Mouse (Mus musculus) CH12.LX (cell line): ENCODE results near the gene Baiap2l2. TPM values are rescaled to one million over a fixed set of nuclear protein-coding genes. Genes with fewer than 3 reads are reported as not detected.

ENCODE experiments used
- DNase-seq: peaks from one replicate; pipeline ENCODE4 v3.0.0-alpha.2; 2013; ENCODE audit errors: extremely low read depth
- H3K27ac ChIP-seq: 2 replicates; pipeline ENCODE4 v1.5.1; 2012; ENCODE audit warnings: low read depth, mild to moderate bottlenecking, control low read depth, moderate library complexity; ENCODE audit not compliant: insufficient read depth
- H3K27me3 ChIP-seq: replicated peaks from 2 replicates; pipeline ENCODE3; 2012; ENCODE audit warnings: inconsistent platforms
- H3K36me3 ChIP-seq, 2 experiments: replicated peaks in 1 of 2; 2 replicates each; pipeline versions ENCODE3 to v1.6.1; 2012; ENCODE audit warnings: inconsistent platforms in 1 of 2, low read length in 1 of 2, mild to moderate bottlenecking in 1 of 2, mixed read lengths in 1 of 2, moderate library complexity in 1 of 2; ENCODE audit not compliant: control insufficient read depth in 1 of 2, insufficient read depth in 1 of 2
- H3K4me1 ChIP-seq, 2 experiments: 2 replicates each; pipeline ENCODE4 v1.6.1; 2012; ENCODE audit warnings: inconsistent platforms in 1 of 2, moderate library complexity in 1 of 2; ENCODE audit not compliant: insufficient read depth in 2 of 2, control insufficient read depth in 1 of 2
- H3K4me2 ChIP-seq: 2 replicates; pipeline ENCODE4 v1.6.1; 2012; ENCODE audit warnings: low read depth, mild to moderate bottlenecking, control low read depth; ENCODE audit not compliant: poor library complexity, insufficient read depth, severe bottlenecking
- H3K4me3 ChIP-seq, 3 experiments: fragments of 150-350 bp in 1 of 3; sonication (generic) in 1 of 3; replicated peaks in 1 of 3; 2 replicates each; pipeline versions ENCODE3 to v1.5.1; 2011 to 2012; ENCODE audit warnings: low read depth in 2 of 3, low read length in 2 of 3, mild to moderate bottlenecking in 2 of 3, moderate library complexity in 2 of 3, control low read depth in 1 of 3, improper control_type of control experiment in 1 of 3, inconsistent platforms in 1 of 3, mixed read lengths in 1 of 3; ENCODE audit not compliant: poor library complexity in 1 of 3
- H3K79me2 ChIP-seq: replicated peaks from 2 replicates; pipeline ENCODE4 v1.6.1; 2012; ENCODE audit warnings: mild to moderate bottlenecking, moderate library complexity; ENCODE audit not compliant: control insufficient read depth, poor library complexity, insufficient read depth, severe bottlenecking; ENCODE audit errors: extremely low read depth
- H3K9ac ChIP-seq: 2 replicates; pipeline ENCODE4 v1.6.1; 2012; ENCODE audit warnings: low read depth, mild to moderate bottlenecking, control low read depth, moderate library complexity; ENCODE audit not compliant: insufficient read depth
- H3K9me3 ChIP-seq: replicated peaks from 2 replicates; pipeline ENCODE3; 2012; ENCODE audit warnings: low read length, inconsistent platforms, mixed read lengths
- CHD2 ChIP-seq: IDR thresholded peaks from 2 replicates; pipeline ENCODE4 v1.6.1; 2011; ENCODE audit warnings: low read length, improper control_type of control experiment
- E2F4 ChIP-seq: IDR thresholded peaks from 2 replicates; pipeline ENCODE4 v1.6.1; 2011; ENCODE audit warnings: low read depth, low read length, improper control_type of control experiment; ENCODE audit not compliant: insufficient replicate concordance
- EP300 ChIP-seq: IDR thresholded peaks from 2 replicates; pipeline ENCODE4 v1.6.1; 2011; ENCODE audit warnings: low read length, improper control_type of control experiment
- GABPA ChIP-seq: IDR thresholded peaks from 2 replicates; pipeline ENCODE4 v1.6.1; 2012; ENCODE audit warnings: low read depth, low read length, improper control_type of control experiment, inconsistent platforms; ENCODE audit not compliant: insufficient replicate concordance
- HCFC1 ChIP-seq: IDR thresholded peaks from 2 replicates; pipeline ENCODE4 v1.6.1; 2012; ENCODE audit warnings: low read depth, mild to moderate bottlenecking, inconsistent platforms, low read length, improper control_type of control experiment
- IRF4 ChIP-seq: IDR thresholded peaks from 2 replicates; pipeline ENCODE4 v1.6.1; 2014; ENCODE audit warnings: low read depth, mild to moderate bottlenecking, inconsistent platforms, low read length, improper control_type of control experiment
- JUND ChIP-seq: conservative IDR thresholded peaks from 2 replicates; pipeline ENCODE4 v1.6.1; 2011; ENCODE audit warnings: low read depth, low read length, improper control_type of control experiment
- MAFK ChIP-seq: IDR thresholded peaks from 2 replicates; pipeline ENCODE4 v1.6.1; 2011; ENCODE audit warnings: low read length, improper control_type of control experiment; ENCODE audit not compliant: insufficient replicate concordance
- MAX ChIP-seq: IDR thresholded peaks from 2 replicates; pipeline ENCODE4 v1.6.1; 2011; ENCODE audit warnings: low read length, improper control_type of control experiment
- MAZ ChIP-seq: IDR thresholded peaks from 2 replicates; pipeline ENCODE4 v1.6.1; 2012; ENCODE audit warnings: low read depth, mild to moderate bottlenecking, inconsistent platforms, low read length, improper control_type of control experiment, moderate library complexity
- MYC ChIP-seq: IDR thresholded peaks from 2 replicates; pipeline ENCODE4 v1.6.1; 2011; ENCODE audit warnings: low read depth, mild to moderate bottlenecking, improper control_type of control experiment, low read length
- NELFE ChIP-seq: IDR thresholded peaks from 2 replicates; pipeline ENCODE4 v1.6.1; 2011; ENCODE audit warnings: low read depth, low read length, improper control_type of control experiment
- NRF1 ChIP-seq: IDR thresholded peaks from 2 replicates; pipeline ENCODE4 v1.6.1; 2014; ENCODE audit warnings: low read depth, mild to moderate bottlenecking, inconsistent platforms, low read length, improper control_type of control experiment, moderate library complexity
- PAX5 ChIP-seq: IDR thresholded peaks from 2 replicates; pipeline ENCODE4 v1.6.1; 2012; ENCODE audit warnings: low read length, inconsistent platforms, mixed read lengths
- POLR2A ChIP-seq: IDR thresholded peaks from 2 replicates; pipeline ENCODE4 v1.6.1; 2011; ENCODE audit warnings: low read depth, mild to moderate bottlenecking, improper control_type of control experiment, low read length
- POLR2AphosphoS2 ChIP-seq: IDR thresholded peaks from 2 replicates; pipeline ENCODE4 v1.6.1; 2011; ENCODE audit warnings: low read depth, low read length, improper control_type of control experiment
- RCOR1 ChIP-seq: conservative IDR thresholded peaks from 2 replicates; pipeline ENCODE4 v1.6.1; 2012; ENCODE audit warnings: low read depth, mild to moderate bottlenecking, inconsistent platforms, low read length, improper control_type of control experiment
- SIN3A ChIP-seq: IDR thresholded peaks from 2 replicates; pipeline ENCODE4 v1.6.1; 2012; ENCODE audit warnings: low read length, improper control_type of control experiment, inconsistent platforms
- SMC3 ChIP-seq: IDR thresholded peaks from 2 replicates; pipeline ENCODE4 v1.6.1; 2011; ENCODE audit warnings: low read depth, low read length, improper control_type of control experiment
- TCF12 ChIP-seq: IDR thresholded peaks from 2 replicates; pipeline ENCODE4 v1.6.1; 2014; ENCODE audit warnings: low read depth, mild to moderate bottlenecking, inconsistent platforms, low read length, improper control_type of control experiment
- USF2 ChIP-seq: conservative IDR thresholded peaks from 2 replicates; pipeline ENCODE4 v1.6.1; 2011; ENCODE audit warnings: low read depth, low read length, improper control_type of control experiment
- ZC3H11A ChIP-seq: IDR thresholded peaks from 2 replicates; pipeline ENCODE4 v1.6.1; 2012; ENCODE audit warnings: low read depth, mild to moderate bottlenecking, inconsistent platforms, low read length, improper control_type of control experiment
- ZMIZ1 ChIP-seq: IDR thresholded peaks from 2 replicates; pipeline ENCODE4 v1.6.1; 2012; ENCODE audit warnings: low read depth, mild to moderate bottlenecking, inconsistent platforms, low read length, improper control_type of control experiment
- ZNF384 ChIP-seq: IDR thresholded peaks from 2 replicates; pipeline ENCODE4 v1.6.1; 2012; ENCODE audit warnings: low read depth, low read length, improper control_type of control experiment, inconsistent platforms
- dilution Hi-C: fragments of 300-500 bp; cut with MboI; formaldehyde crosslinking; loops from 2 replicates; pipeline ENCODE4 v1.14.3; 2020; ENCODE audit warnings: low sequenced_read_pairs; ENCODE audit not compliant: extremely low pct_unique_long_range_greater_than_20kb, extremely low pct_ligation_motif_present
- in situ Hi-C: fragments of 300-500 bp; cut with MboI; formaldehyde crosslinking; loops from 3 replicates; pipeline ENCODE4 v1.14.3; 2019; ENCODE audit warnings: low sequenced_read_pairs, low pct_ligation_motif_present, low pct_unique_long_range_greater_than_20kb, mixed read lengths
- polyA plus RNA-seq: library from polyadenylated mRNA; unstranded; fragments of >175 nt; gene quantifications from 2 replicates; pipeline ENCODE4 v1.2.1, GENCODE M21; 2012; ENCODE audit warnings: low read depth; ENCODE audit not compliant: insufficient read length
- total RNA-seq, 2 experiments: library from RNA; depleted of rRNA; stranded (reverse); fragments of 300-350 nt in 1 of 2; fragments of >200 nt in 1 of 2; gene quantifications; 2 replicates each; pipeline ENCODE4 v1.2.3; 2012 to 2014

The Baiap2l2 gene
- total and polyA plus RNA-seq, 3 experiments: 0.84 to 1.5 TPM; not detected in 1

DNA sequence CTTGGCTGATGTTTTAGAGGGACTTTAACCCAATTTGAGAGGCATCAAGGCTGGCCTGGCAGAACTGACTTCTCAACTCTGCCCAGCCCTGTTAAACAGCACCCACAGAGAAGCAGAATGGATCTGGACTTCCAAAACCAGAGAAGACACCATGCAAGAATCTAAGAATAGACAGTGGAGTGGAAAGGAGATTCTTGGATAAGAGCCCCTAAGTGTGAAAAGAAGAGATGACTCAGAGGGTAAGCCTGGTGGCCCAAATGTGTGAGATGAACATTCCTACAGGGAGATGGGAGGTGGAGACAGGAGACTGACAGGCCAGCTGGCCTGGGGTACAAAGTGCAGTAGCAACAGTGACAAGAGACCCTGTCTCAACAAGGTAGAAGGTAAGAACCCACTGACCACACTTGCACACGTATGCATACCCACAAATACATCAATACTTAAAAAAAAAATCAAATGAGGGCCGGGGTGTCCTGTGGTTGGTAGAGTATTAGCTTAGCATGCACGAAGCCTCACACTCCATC, 22.5 kb downstream of the Baiap2l2 start:
- Histone ChIP-seq H3K4me3 (no peak overlapping the region), H3K9me3 (peaks cover 24% of the 10 kb centered on the region), H3K4me1 (peaks cover 8 to 12% of the 10 kb centered on the region in 2 experiments), H3K27ac (no peak overlapping the region), H3K79me2 (no peaks in the 10 kb centered on the region), H3K4me2 (no peak overlapping the region), H3K36me3 (no peaks in the 10 kb centered on the region), H3K9ac (no peak overlapping the region), H3K27me3 (peaks cover 10% of the 10 kb centered on the region)
- in situ Hi-C loops (no loop called here), dilution Hi-C loops (no loop called here)
- DNase-seq: no peak
- TF ChIP-seq EP300 (no peak), SMC3 (no peak), IRF4 (no peak), NRF1 (no peak), JUND (no peak), MAZ (no peak), NELFE (no peak), ZMIZ1 (no peak), ZNF384 (no peak), CHD2 (no peak), PAX5 (no peak), MAX (no peak), RCOR1 (no peak), MAFK (no peak), MYC (no peak), ZC3H11A (no peak), POLR2A (no peak)

DNA sequence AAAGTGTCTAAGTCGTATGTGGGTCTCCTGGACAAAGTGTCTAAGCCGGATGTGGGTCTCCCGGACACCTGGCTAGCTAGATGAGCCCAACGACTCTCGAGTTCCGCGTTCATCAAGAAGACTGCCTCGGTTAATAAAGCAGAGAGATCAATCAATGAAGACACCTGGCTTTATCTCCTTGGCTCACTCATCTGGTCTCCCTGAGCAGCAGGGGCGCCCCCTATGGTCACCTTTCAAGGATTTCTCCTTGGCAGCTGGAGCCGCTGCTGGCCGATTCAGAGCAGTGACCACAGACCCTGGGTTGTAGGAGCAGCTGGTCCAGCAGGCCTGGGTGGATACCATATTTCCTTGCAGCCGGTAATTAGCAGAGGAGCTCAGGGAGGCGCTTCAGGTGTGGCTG, 23.0 kb downstream of the Baiap2l2 start:
- Histone ChIP-seq H3K27me3 (peaks cover 8% of the 10 kb centered on the region), H3K36me3 (no peaks in the 10 kb centered on the region), H3K4me3 (no peak overlapping the region), H3K27ac (no peak overlapping the region), H3K4me1 (peaks cover 5 to 7% of the 10 kb centered on the region in 2 experiments; a peak in 3 of 4 replicates)
- in situ Hi-C loops: no loop called here
- no peak for DNase-seq
- TF ChIP-seq USF2 (no peak), MYC (no peak), NELFE (no peak), RCOR1 (no peak), IRF4 (no peak), SMC3 (no peak), HCFC1 (no peak), JUND (no peak), MAX (no peak), CHD2 (no peak), GABPA (no peak), E2F4 (no peak), SIN3A (no peak), POLR2AphosphoS2 (no peak), TCF12 (no peak), POLR2A (no peak)
- TF ChIP-seq, all 38 proteins: peak for 0
- H3K9me3 ChIP-seq: peaks cover 24% of the 10 kb centered on the region
- H3K79me2 ChIP-seq: no peaks in the 10 kb centered on the region
- no peak overlapping the region for H3K4me2 ChIP-seq
- no peak overlapping the region for H3K9ac ChIP-seq
- dilution Hi-C loops: no loop called here
